Mouse (Mus musculus) kidney, embryonic 15.5 days (tissue): ENCODE data around the gene Cabcoco1. TPM values are rescaled to one million over a fixed set of nuclear protein-coding genes. Genes with fewer than 3 reads are reported as not detected.
A peak's percentile ranks its signal among the peaks of the same experiment; 100 is the strongest.

Source experiments
- ATAC-seq: fragments of 200-750 bp; cut with Nextera tagmentation; replicated peaks from 2 replicates; pipeline ENCODE4 v1.8.0; 2017; ENCODE audit warnings: moderate TSS enrichment; ENCODE audit not compliant: low FRiP score
- H3K27ac ChIP-seq: fragments of 300-500 bp; sonication (generic); 2 replicates; pipeline ENCODE4 v1.5.1; 2015; ENCODE audit warnings: mild to moderate bottlenecking, inconsistent platforms
- H3K27me3 ChIP-seq: fragments of 300-500 bp; sonication (generic); 2 replicates; pipeline ENCODE4 v1.6.1; 2015; ENCODE audit warnings: inconsistent platforms
- H3K36me3 ChIP-seq: fragments of 300-500 bp; sonication (generic); 2 replicates; pipeline ENCODE4 v1.6.1; 2015; ENCODE audit warnings: inconsistent platforms
- H3K4me1 ChIP-seq: fragments of 300-500 bp; sonication (generic); 2 replicates; pipeline ENCODE4 v1.6.1; 2015; ENCODE audit warnings: inconsistent platforms
- H3K4me2 ChIP-seq: fragments of 300-500 bp; sonication (generic); 2 replicates; pipeline ENCODE4 v1.6.1; 2015; ENCODE audit warnings: moderate library complexity, mild to moderate bottlenecking, inconsistent platforms
- H3K4me3 ChIP-seq: fragments of 300-500 bp; sonication (generic); replicated peaks from 2 replicates; pipeline ENCODE4 v1.5.1; 2015; ENCODE audit warnings: mild to moderate bottlenecking, inconsistent platforms
- H3K9ac ChIP-seq: fragments of 300-500 bp; sonication (generic); 2 replicates; pipeline ENCODE4 v1.6.1; 2015; ENCODE audit warnings: mild to moderate bottlenecking, inconsistent platforms
- H3K9me3 ChIP-seq: fragments of 300-500 bp; sonication (generic); replicated peaks from 2 replicates; pipeline ENCODE4 v1.6.1; 2016; ENCODE audit warnings: inconsistent platforms
- whole genome bisulfite sequencing: fragments of 180-500 bp; shearing (Covaris S2); methylation state at CpG from one replicate; pipeline ENCODE4 v1.1.7; 2015; ENCODE audit warnings: mixed read lengths; 5-methylcytosine and 5-hydroxymethylcytosine counted together
- polyA plus RNA-seq: library from polyadenylated mRNA; unstranded; fragments of >200 nt; fragmentation: Nextera tagmentation; extraction: Ambion mirVana; gene quantifications from 2 replicates; pipeline ENCODE4 v1.2.1, GENCODE M21; 2015

Cabcoco1 gene
- 6.4 and 7.1 TPM in 2 replicates for polyA plus RNA-seq

GRCm38 (mm10) chr10:68541139-68541942 is at the start of gene Cabcoco1:
Gene Cabcoco1 (minus strand): TSS chr10:68541896.
- WGBS = 7% methylated on average over 17 of the region's 17 CpGs
- peak within 1 kb of the TSS; percentile 32; the same call in 1 of the 2 replicates for H3K9ac ChIP-seq

DNA sequence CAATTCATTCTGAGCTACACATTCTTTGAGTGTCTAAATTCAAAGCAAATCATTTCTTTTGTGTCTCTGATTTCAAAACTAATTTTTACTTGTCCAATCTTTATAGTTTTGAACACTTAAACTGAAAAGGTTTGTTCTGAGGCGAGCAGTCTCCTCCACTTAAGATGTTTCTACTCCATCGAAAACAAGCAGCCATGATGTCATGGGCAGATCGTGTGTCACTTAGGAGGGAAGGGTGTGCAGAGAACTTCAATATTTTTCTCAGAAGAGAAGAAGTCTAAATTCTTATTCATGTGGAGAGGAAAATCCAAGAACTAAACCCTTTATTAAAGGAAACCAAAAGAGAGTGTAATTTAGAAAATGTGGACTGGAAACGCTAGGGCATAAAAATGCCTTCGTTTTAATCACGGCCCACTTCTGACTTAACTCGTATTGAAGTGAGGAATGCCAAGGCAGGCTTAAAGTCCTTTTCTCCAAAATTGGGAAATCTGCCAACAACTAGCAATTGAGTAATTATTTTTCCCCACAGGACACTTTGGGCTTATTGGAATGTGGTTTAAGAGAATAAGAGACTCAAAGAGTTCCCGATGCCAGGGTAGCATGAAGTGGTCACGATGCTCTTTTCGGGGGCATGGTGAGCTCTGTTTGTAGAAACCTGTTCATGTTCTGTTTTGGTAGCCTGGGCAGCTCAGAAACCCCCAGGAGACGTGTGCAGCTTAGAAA is 48.0 kb upstream of the Cabcoco1 start:
- Histone ChIP-seq H3K27me3 (no peaks in the 10 kb centered on the region), H3K4me3 (no peak overlapping the region), H3K9me3 (no peaks in the 10 kb centered on the region), H3K27ac (no peak overlapping the region), H3K9ac (no peak overlapping the region), H3K36me3 (no peaks in the 10 kb centered on the region), H3K4me2 (no peak overlapping the region), H3K4me1 (no peaks in the 10 kb centered on the region)
- ATAC-seq = no peak
- 71% methylated on average over 11 of the region's 11 CpGs for WGBS

More at GRCm38 (mm10) chr10:68541139-68541942, at the start of gene Cabcoco1:
- peak within 1 kb of the TSS; percentile 86 for H3K27ac ChIP-seq
- no peaks in the 10 kb centered on the region for H3K36me3 ChIP-seq
- H3K4me3 ChIP-seq = peak within 1 kb of the TSS; percentile 49
- H3K9me3 ChIP-seq = no peaks in the 10 kb centered on the region
- peak; percentile 86 for ATAC-seq
- H3K4me1 ChIP-seq = peaks cover 23% of the 10 kb centered on the region
- H3K4me2 ChIP-seq = peak within 1 kb of the TSS; percentile 74
- H3K27me3 ChIP-seq = no peaks in the 10 kb centered on the region

DNA sequence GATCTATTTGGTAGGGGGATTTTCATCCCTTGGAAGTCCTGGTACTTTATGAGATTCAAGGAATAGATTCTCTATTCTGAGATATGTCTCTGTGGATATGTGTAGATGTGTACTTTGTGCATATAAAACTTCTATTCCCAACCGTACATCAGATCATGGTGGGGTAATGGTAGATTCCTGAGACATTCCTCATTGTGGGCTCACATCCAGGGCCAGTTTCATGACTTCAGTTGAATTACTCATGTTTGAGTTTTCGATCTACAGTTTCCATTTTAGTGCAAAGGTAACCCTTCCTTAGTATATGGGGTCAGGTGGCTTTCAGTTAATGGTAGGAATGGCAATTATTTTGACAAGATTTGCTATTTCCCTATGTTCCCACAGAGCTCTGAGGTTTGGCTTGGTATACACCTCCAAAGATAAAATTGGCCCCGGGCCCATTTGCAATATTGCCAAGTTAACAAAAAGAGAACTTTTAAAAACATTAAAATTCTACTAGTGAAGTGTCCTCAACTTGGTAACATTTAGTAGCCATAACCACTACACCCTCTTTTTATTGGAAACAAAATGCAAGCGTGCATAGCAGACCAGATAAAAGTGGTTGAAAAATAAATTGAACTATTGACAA is 45.8 kb upstream of the Cabcoco1 start:
- no peaks in the 10 kb centered on the region for H3K9me3 ChIP-seq
- H3K4me3 ChIP-seq = no peak overlapping the region
- whole genome bisulfite sequencing = 89% methylated on average over 4 of the region's 4 CpGs

GRCm38 (mm10) chr10:68577321-68577720 is 35.6 kb upstream of the Cabcoco1 start:
- peak overlapping the region; percentile 24 for H3K4me2 ChIP-seq
- no peaks in the 10 kb centered on the region for H3K27me3 ChIP-seq
- ATAC-seq = no peak
- peaks cover 11% of the 10 kb centered on the region for H3K4me1 ChIP-seq
- H3K4me3 ChIP-seq = no peak overlapping the region
- H3K36me3 ChIP-seq = no peaks in the 10 kb centered on the region
- 43% methylated on average over 9 of the region's 9 CpGs for WGBS
- no peaks in the 10 kb centered on the region for H3K9me3 ChIP-seq
- H3K9ac ChIP-seq = no peak overlapping the region
- H3K27ac ChIP-seq = no peak overlapping the region

More for the DNA sequence above, 45.8 kb upstream of the Cabcoco1 start:
- Histone ChIP-seq H3K36me3 (no peaks in the 10 kb centered on the region), H3K27ac (no peak overlapping the region), H3K27me3 (no peaks in the 10 kb centered on the region), H3K9ac (no peak overlapping the region), H3K4me2 (no peak overlapping the region), H3K4me1 (no peaks in the 10 kb centered on the region)
- no peak for ATAC-seq

- Histone ChIP-seq H3K9me3 (no peaks in the 10 kb centered on the region), H3K36me3 (no peaks in the 10 kb centered on the region), H3K4me2 (no peak overlapping the region), H3K4me1 (no peaks in the 10 kb centered on the region), H3K9ac (no peak overlapping the region), H3K4me3 (no peak overlapping the region), H3K27me3 (no peaks in the 10 kb centered on the region), H3K27ac (no peak overlapping the region)
- ATAC-seq = no peak
Measured at GRCm38 (mm10) chr10:68568172-68568571, 26.5 kb upstream of the Cabcoco1 start.

- no peak overlapping the region for H3K27ac ChIP-seq
- no peak overlapping the region for H3K4me2 ChIP-seq
- H3K4me3 ChIP-seq = no peak overlapping the region
- no peaks in the 10 kb centered on the region for H3K36me3 ChIP-seq
- ATAC-seq = no peak
- no peaks in the 10 kb centered on the region for H3K9me3 ChIP-seq
- WGBS = 92% methylated on average over 5 of the region's 5 CpGs
- peaks cover 9% of the 10 kb centered on the region; the same call in 1 of the 2 replicates for H3K4me1 ChIP-seq
- H3K27me3 ChIP-seq = no peaks in the 10 kb centered on the region
- no peak overlapping the region for H3K9ac ChIP-seq
Measured at GRCm38 (mm10) chr10:68562344-68562743, 20.6 kb upstream of the Cabcoco1 start.

DNA sequence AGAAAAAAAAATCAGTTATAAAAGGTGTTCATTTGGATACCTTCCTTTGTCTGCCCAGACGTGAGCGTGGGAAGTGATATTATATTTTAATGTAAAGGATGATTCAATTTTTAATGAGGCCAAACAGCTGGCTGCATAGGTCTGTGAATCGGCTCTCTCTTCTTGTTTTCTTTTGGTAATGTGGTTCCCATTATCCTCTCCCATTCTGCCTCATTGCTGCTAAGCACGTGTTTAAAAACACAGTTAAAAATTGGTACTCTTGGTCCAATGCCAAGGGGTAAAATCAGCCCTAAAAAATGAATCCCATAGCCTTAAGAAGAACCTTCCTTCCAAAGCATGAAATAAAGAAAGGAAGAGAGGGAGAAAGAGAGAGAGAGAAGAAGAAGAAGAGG is 17.1 kb upstream of the Cabcoco1 start:
- no peak overlapping the region for H3K4me3 ChIP-seq
- 47% methylated on average over 4 of the region's 4 CpGs for WGBS
- H3K27ac ChIP-seq = peak overlapping the region; percentile 41; the same call in 1 of the 2 replicates
- no peak overlapping the region for H3K4me2 ChIP-seq
- H3K4me1 ChIP-seq = peaks cover 19% of the 10 kb centered on the region
- ATAC-seq = no peak
- no peaks in the 10 kb centered on the region for H3K36me3 ChIP-seq
- no peaks in the 10 kb centered on the region for H3K27me3 ChIP-seq
- H3K9me3 ChIP-seq = no peaks in the 10 kb centered on the region
- no peak overlapping the region for H3K9ac ChIP-seq

DNA sequence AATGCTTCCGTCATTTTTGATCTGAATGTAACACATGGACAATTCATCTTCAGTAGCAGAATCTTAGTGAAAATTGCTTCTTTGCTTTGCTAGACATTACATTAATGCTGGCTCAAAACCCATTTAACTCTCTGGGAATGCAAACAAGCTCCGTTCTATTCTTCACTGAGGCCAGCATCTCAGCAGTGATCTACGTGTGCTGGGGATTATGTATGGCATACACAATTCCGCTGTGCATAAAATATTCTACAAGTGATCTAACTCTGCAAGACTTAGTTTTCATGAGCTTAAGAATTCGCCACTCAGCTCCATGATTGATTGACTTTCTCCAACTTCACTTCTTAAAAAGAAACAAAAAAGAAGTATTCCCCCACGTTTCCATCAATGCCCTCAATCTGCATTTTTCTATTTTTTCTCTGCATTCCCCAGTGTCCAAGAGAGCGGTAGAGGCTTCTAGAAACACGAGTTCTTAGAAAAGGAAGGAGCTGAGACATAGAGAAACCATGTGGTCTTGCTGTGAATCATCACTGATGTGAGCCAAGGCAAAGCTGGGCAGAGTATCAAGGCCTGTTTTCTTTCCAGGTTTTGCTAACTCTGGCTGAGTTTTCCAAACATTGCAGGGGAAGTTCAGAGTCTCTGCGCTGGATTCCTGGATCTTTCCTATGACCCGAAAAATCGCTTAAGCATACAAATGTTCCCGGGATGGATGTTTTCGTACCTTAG is 16.6 kb upstream of the Cabcoco1 start:
- no peak overlapping the region for H3K4me2 ChIP-seq
- no peak for ATAC-seq
- WGBS = 59% methylated on average over 13 of the region's 13 CpGs

DNA sequence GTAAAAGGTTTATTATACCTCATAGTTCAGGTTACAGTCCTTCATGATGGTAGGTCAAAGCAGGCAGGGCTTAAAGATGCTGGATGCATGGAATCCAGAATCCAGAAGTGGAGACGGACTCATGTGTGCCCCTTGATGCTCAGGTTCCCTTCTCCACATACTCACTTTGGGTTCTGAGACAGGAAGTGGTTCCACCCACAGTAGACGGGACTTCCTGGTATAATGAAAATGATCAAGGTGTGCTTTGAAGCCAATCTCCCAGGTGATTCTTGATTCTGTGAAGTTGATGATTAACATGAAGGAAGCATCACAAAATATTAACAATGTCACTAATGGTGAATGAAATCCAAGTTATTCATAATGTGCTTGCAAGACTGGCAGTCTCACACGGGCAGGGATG is 12.0 kb upstream of the Cabcoco1 start:
- Histone ChIP-seq H3K27me3 (no peaks in the 10 kb centered on the region), H3K4me2 (no peak overlapping the region), H3K36me3 (no peaks in the 10 kb centered on the region), H3K4me1 (peaks cover 24% of the 10 kb centered on the region), H3K27ac (no peak overlapping the region), H3K9me3 (no peaks in the 10 kb centered on the region), H3K4me3 (no peak overlapping the region), H3K9ac (no peak overlapping the region)
- WGBS = 80% methylated on average over 3 of the region's 3 CpGs
- ATAC-seq = no peak

More for the DNA sequence above, 16.6 kb upstream of the Cabcoco1 start:
- H3K4me3 ChIP-seq = no peak overlapping the region
- H3K9ac ChIP-seq = no peak overlapping the region
- H3K27ac ChIP-seq = peak overlapping the region; percentile 41; the same call in 1 of the 2 replicates
- H3K27me3 ChIP-seq = no peaks in the 10 kb centered on the region
- peaks cover 19% of the 10 kb centered on the region for H3K4me1 ChIP-seq
- H3K9me3 ChIP-seq = no peaks in the 10 kb centered on the region
- H3K36me3 ChIP-seq = no peaks in the 10 kb centered on the region

DNA sequence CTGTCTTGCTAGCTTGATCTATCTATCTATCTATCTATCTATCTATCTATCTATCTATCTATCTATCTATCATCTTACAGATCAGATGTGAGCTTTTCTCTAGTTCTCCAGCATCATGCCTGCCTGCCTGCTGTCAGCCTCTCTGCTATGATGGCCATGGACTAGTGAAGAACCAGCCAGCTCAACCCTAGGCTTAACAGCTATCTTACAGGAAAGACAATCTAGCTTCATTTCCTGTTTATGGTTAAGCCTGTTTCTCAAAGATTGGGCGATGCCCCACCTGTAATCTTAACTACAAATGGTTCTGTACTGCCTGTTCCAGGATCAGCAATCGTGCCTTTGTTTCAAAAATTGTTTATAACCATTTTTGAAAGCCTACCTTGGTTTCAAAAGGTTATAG is 10.9 kb upstream of the Cabcoco1 start:
- no peaks in the 10 kb centered on the region for H3K27me3 ChIP-seq
- ATAC-seq = no peak
- no peaks in the 10 kb centered on the region for H3K9me3 ChIP-seq
- H3K36me3 ChIP-seq = no peaks in the 10 kb centered on the region
- H3K9ac ChIP-seq = no peak overlapping the region
- H3K4me2 ChIP-seq = no peak overlapping the region
- WGBS = 87% methylated on average over 2 of the region's 2 CpGs
- no peak overlapping the region for H3K4me3 ChIP-seq
- H3K4me1 ChIP-seq = peaks cover 17% of the 10 kb centered on the region; the same call in 1 of the 2 replicates
- no peak overlapping the region for H3K27ac ChIP-seq

DNA sequence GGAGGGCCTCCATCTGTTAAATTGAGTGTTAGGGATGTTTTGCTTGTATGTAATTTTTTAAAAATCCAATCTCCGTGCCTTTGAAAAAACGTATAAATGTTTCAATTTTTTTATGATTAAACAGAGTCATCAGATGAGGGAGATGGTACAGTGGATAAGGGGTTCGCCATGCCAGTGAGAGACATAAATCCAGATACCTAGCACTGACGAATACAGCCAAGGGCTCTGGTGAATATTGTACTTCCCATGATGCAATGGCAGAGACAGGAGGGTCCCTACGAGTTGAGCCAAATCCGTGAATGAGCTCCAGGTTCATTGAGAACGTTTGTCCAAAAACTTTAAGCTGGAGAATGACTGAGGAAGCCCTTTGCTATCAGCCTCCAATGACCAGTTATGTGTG is 9.6 kb upstream of the Cabcoco1 start:
- no peak for ATAC-seq
- Histone ChIP-seq H3K9ac (no peak overlapping the region), H3K9me3 (no peaks in the 10 kb centered on the region), H3K4me3 (no peak overlapping the region), H3K4me2 (no peak overlapping the region), H3K27ac (peak overlapping the region; percentile 58), H3K27me3 (no peaks in the 10 kb centered on the region), H3K4me1 (peaks cover 8% of the 10 kb centered on the region; the same call in 1 of the 2 replicates), H3K36me3 (no peaks in the 10 kb centered on the region)
- WGBS = 77% methylated on average over 7 of the region's 7 CpGs
